Mouse (Mus musculus): ENCODE data around the gene Nip7. TPM values are rescaled to one million over a fixed set of nuclear protein-coding genes. Genes with fewer than 3 reads are reported as not detected.
"Not testable (repeated sequence)": the region's sequence is repeated elsewhere in the genome, so short reads cannot be mapped to it uniquely, and the experiment has no call there.

Gene Nip7
- polyA plus RNA-seq (2012; ENCODE audit: insufficient read depth, low replicate concordance), result 4.2 and 5.3 TPM in 2 replicates

GRCm38 (mm10) chr8:107056076-107056972 lies at the start of gene Nip7, which contains the start of gene Cog8:
Gene Nip7 (plus strand): TSS chr8:107056877.
Gene Cog8 (minus strand): TSS chr8:107056689.
- peaks cover 56% of the 10 kb centered on the region for H3K4me1 ChIP-seq
- H3K36me3 ChIP-seq (replicated peaks; ENCODE audit: low read length), result peaks cover 57% of the 10 kb centered on the region
- TF ChIP-seq FLI1 (IDR thresholded peaks at IDR 0.05; ENCODE audit: low read length) (peak; percentile 88), GATA1 (IDR thresholded peaks at IDR 0.05; ENCODE audit: borderline replicate concordance, low read length) (no peak)

GRCm38 (mm10) chr8:107007795-107008194 lies 48.9 kb upstream of the Nip7 start:
- no peak overlapping the region for H3K4me3 ChIP-seq (replicated peaks)
- TF ChIP-seq GATA1 (IDR thresholded peaks at IDR 0.05; ENCODE audit: borderline replicate concordance, low read length) (no peak), FLI1 (IDR thresholded peaks at IDR 0.05; ENCODE audit: low read length) (no peak)
- peaks cover 8% of the 10 kb centered on the region for H3K27me3 ChIP-seq (replicated peaks)
- peaks cover 7% of the 10 kb centered on the region for H3K4me1 ChIP-seq
- peaks cover 8% of the 10 kb centered on the region for H3K36me3 ChIP-seq (replicated peaks; ENCODE audit: low read length)
- H3K9me3 ChIP-seq, result no peaks in the 10 kb centered on the region

More at GRCm38 (mm10) chr8:107056076-107056972, at the start of gene Nip7, which contains the start of gene Cog8:
- Histone ChIP-seq H3K9me3 (no peaks in the 10 kb centered on the region), H3K27me3 (replicated peaks) (no peaks in the 10 kb centered on the region), H3K4me3 (replicated peaks) (peak within 1 kb of the TSS; percentile 100)

- H3K9me3 ChIP-seq, result no peaks in the 10 kb centered on the region
- TF ChIP-seq GATA1 (IDR thresholded peaks at IDR 0.05; ENCODE audit: borderline replicate concordance, low read length), result no peak
- TF ChIP-seq FLI1 (IDR thresholded peaks at IDR 0.05; ENCODE audit: low read length), result no peak
- H3K36me3 ChIP-seq (replicated peaks; ENCODE audit: low read length), result peaks cover 8% of the 10 kb centered on the region
- H3K27me3 ChIP-seq (replicated peaks), result peaks cover 10% of the 10 kb centered on the region
- no peak overlapping the region for H3K4me3 ChIP-seq (replicated peaks)
- no peaks in the 10 kb centered on the region for H3K4me1 ChIP-seq
These were observed 44.0 kb upstream of the Nip7 start for GRCm38 (mm10) chr8:107012666-107013065.

GRCm38 (mm10) chr8:107014915-107015314 lies 41.8 kb upstream of the Nip7 start:
- Histone ChIP-seq H3K27me3 (replicated peaks) (peaks cover 14% of the 10 kb centered on the region), H3K9me3 (no peaks in the 10 kb centered on the region), H3K36me3 (replicated peaks; ENCODE audit: low read length) (peaks cover 2% of the 10 kb centered on the region), H3K4me3 (replicated peaks) (no peak overlapping the region), H3K4me1 (no peaks in the 10 kb centered on the region)
- no peak for TF ChIP-seq FLI1 (IDR thresholded peaks at IDR 0.05; ENCODE audit: low read length)
- TF ChIP-seq GATA1 (IDR thresholded peaks at IDR 0.05; ENCODE audit: borderline replicate concordance, low read length), result no peak

GRCm38 (mm10) chr8:107023479-107023878 lies 33.2 kb upstream of the Nip7 start:
- H3K9me3 ChIP-seq, result no peaks in the 10 kb centered on the region
- no peak overlapping the region for H3K4me3 ChIP-seq (replicated peaks)

GRCm38 (mm10) chr8:107029310-107029709 lies 27.4 kb upstream of the Nip7 start:
- Histone ChIP-seq H3K9me3 (no peaks in the 10 kb centered on the region), H3K4me1 (peaks cover 46% of the 10 kb centered on the region), H3K36me3 (replicated peaks; ENCODE audit: low read length) (peaks cover 6% of the 10 kb centered on the region), H3K4me3 (replicated peaks) (no peak overlapping the region), H3K27me3 (replicated peaks) (peaks cover 2% of the 10 kb centered on the region)
- TF ChIP-seq GATA1 (IDR thresholded peaks at IDR 0.05; ENCODE audit: borderline replicate concordance, low read length) (no peak), FLI1 (IDR thresholded peaks at IDR 0.05; ENCODE audit: low read length) (no peak)

More at GRCm38 (mm10) chr8:107023479-107023878, 33.2 kb upstream of the Nip7 start:
- Histone ChIP-seq H3K36me3 (replicated peaks; ENCODE audit: low read length) (no peaks in the 10 kb centered on the region), H3K4me1 (peaks cover 7% of the 10 kb centered on the region), H3K27me3 (replicated peaks) (peaks cover 34% of the 10 kb centered on the region)
- TF ChIP-seq FLI1 (IDR thresholded peaks at IDR 0.05; ENCODE audit: low read length) (no peak), GATA1 (IDR thresholded peaks at IDR 0.05; ENCODE audit: borderline replicate concordance, low read length) (no peak)

- H3K4me3 ChIP-seq (replicated peaks), result peak overlapping the region; percentile 2
- H3K27me3 ChIP-seq (replicated peaks), result peaks cover 2% of the 10 kb centered on the region
- TF ChIP-seq GATA1 (IDR thresholded peaks at IDR 0.05; ENCODE audit: borderline replicate concordance, low read length) (no peak; the same call in 2 of the 3 replicates), FLI1 (IDR thresholded peaks at IDR 0.05; ENCODE audit: low read length) (no peak)
- no peaks in the 10 kb centered on the region for H3K9me3 ChIP-seq
- H3K36me3 ChIP-seq (replicated peaks; ENCODE audit: low read length), result peaks cover 9% of the 10 kb centered on the region
- H3K4me1 ChIP-seq, result peaks cover 46% of the 10 kb centered on the region
These were observed 26.6 kb upstream of the Nip7 start for GRCm38 (mm10) chr8:107030058-107030457.

GRCm38 (mm10) chr8:107030650-107031576 lies 25.8 kb upstream of the Nip7 start, which contains the start of gene Vps4a:
Gene Vps4a (plus strand): TSS chr8:107031222.
- H3K9me3 ChIP-seq, result no peaks in the 10 kb centered on the region
- H3K27me3 ChIP-seq (replicated peaks), result no peaks in the 10 kb centered on the region
- H3K36me3 ChIP-seq (replicated peaks; ENCODE audit: low read length), result peaks cover 17% of the 10 kb centered on the region
- H3K4me1 ChIP-seq, result peaks cover 55% of the 10 kb centered on the region
- H3K4me3 ChIP-seq (replicated peaks), result peak within 1 kb of the TSS; percentile 93
- no peak for TF ChIP-seq FLI1 (IDR thresholded peaks at IDR 0.05; ENCODE audit: low read length)
- no peak for TF ChIP-seq GATA1 (IDR thresholded peaks at IDR 0.05; ENCODE audit: borderline replicate concordance, low read length)

- TF ChIP-seq FLI1 (IDR thresholded peaks at IDR 0.05; ENCODE audit: low read length) (no peak), GATA1 (IDR thresholded peaks at IDR 0.05; ENCODE audit: borderline replicate concordance, low read length) (no peak)
- H3K9me3 ChIP-seq, result no peaks in the 10 kb centered on the region
These were observed 25.0 kb upstream of the Nip7 start for GRCm38 (mm10) chr8:107031577-107032090.

GRCm38 (mm10) chr8:107033609-107034008 lies 23.1 kb upstream of the Nip7 start:
- not testable (repeated sequence) for H3K9me3 ChIP-seq; H3K4me3 ChIP-seq (replicated peaks); H3K27me3 ChIP-seq (replicated peaks)
- Histone ChIP-seq H3K4me1 (peaks cover 59% of the 10 kb centered on the region), H3K36me3 (replicated peaks; ENCODE audit: low read length) (peaks cover 34% of the 10 kb centered on the region)

More at GRCm38 (mm10) chr8:107031577-107032090, 25.0 kb upstream of the Nip7 start:
- Histone ChIP-seq H3K36me3 (replicated peaks; ENCODE audit: low read length) (peaks cover 24% of the 10 kb centered on the region), H3K4me1 (peaks cover 62% of the 10 kb centered on the region), H3K4me3 (replicated peaks) (peak overlapping the region; percentile 93), H3K27me3 (replicated peaks) (no peaks in the 10 kb centered on the region)
